Mouse (Mus musculus) lung, embryonic 14.5 days (tissue): ENCODE measurements at regions not wholly inside any gene's neighbourhood (a gene's known extent, or its start where the extent isn't known, plus 50 kb on each side); places are given as distances from the start of the nearest gene placed in this dataset.
"Not testable (repeated sequence)": the region's sequence is repeated elsewhere in the genome, so short reads cannot be mapped to it uniquely, and the experiment has no call there.

Experiments
- ATAC-seq: fragments of 200-750 bp; cut with Nextera tagmentation; 2 replicates; pipeline ENCODE4 v1.8.0; 2017; ENCODE audit warnings: mild to moderate bottlenecking, moderate TSS enrichment, moderate library complexity; ENCODE audit not compliant: insufficient read depth
- DNase-seq: peaks from one replicate; pipeline ENCODE4 v3.0.0-alpha.2; 2015
- H3K27ac ChIP-seq: fragments of 300-500 bp; sonication (generic); 2 replicates; pipeline ENCODE4 v1.5.1; 2014; ENCODE audit warnings: low read depth, mild to moderate bottlenecking, moderate library complexity
- H3K27me3 ChIP-seq: fragments of 300-500 bp; sonication (generic); 2 replicates; pipeline ENCODE4 v1.6.1; 2014; ENCODE audit warnings: low read length, control low read depth; ENCODE audit not compliant: insufficient read depth
- H3K36me3 ChIP-seq: fragments of 300-500 bp; sonication (generic); 2 replicates; pipeline ENCODE4 v1.6.1; 2014; ENCODE audit warnings: control low read depth; ENCODE audit not compliant: insufficient read depth
- H3K4me1 ChIP-seq: fragments of 300-500 bp; sonication (generic); 2 replicates; pipeline ENCODE4 v1.6.1; 2014; ENCODE audit warnings: antibody characterized with exemption, control low read depth; ENCODE audit not compliant: insufficient read depth
- H3K4me2 ChIP-seq: fragments of 300-500 bp; sonication (generic); 2 replicates; pipeline ENCODE4 v1.6.1; 2014; ENCODE audit warnings: mild to moderate bottlenecking
- H3K4me3 ChIP-seq: fragments of 300-500 bp; sonication (generic); 2 replicates; pipeline ENCODE4 v1.5.1; 2014; ENCODE audit warnings: low read depth, low read length
- H3K9ac ChIP-seq: fragments of 300-500 bp; sonication (generic); 2 replicates; pipeline ENCODE4 v1.6.1; 2014
- H3K9me3 ChIP-seq: fragments of 300-500 bp; sonication (generic); 2 replicates; pipeline ENCODE4 v1.6.1; 2016; ENCODE audit warnings: low read depth, low read length, control low read depth
- CTCF ChIP-seq: IDR thresholded peaks from 2 replicates; pipeline ENCODE4 v1.5.1; 2016; ENCODE audit warnings: antibody characterized with exemption, low read depth
- WGBS: fragments of 180-500 bp; shearing (Covaris S2); extraction: QIAGEN DNeasy Blood & Tissue Kit; methylation state at CpG from one replicate; pipeline ENCODE4 v1.1.7; 2014; 5-methylcytosine and 5-hydroxymethylcytosine counted together

GRCm38 (mm10) chr10:96264866-96265265 lies 128.5 kb downstream of the Gm5426 start:
- DNase-seq (peak; percentile 84), ATAC-seq (peak; percentile 87)
- Histone ChIP-seq H3K27me3 (no peaks in the 10 kb centered on the region), H3K4me3 (no peak overlapping the region), H3K9me3 (no peaks in the 10 kb centered on the region), H3K9ac (no peak overlapping the region), H3K4me1 (peaks cover 23% of the 10 kb centered on the region), H3K4me2 (peak overlapping the region; percentile 23; the same call in 1 of the 2 replicates), H3K27ac (peak overlapping the region; percentile 85), H3K36me3 (no peaks in the 10 kb centered on the region)
- no peak for TF ChIP-seq CTCF
- 32% methylated on average over 4 of the region's 4 CpGs for WGBS

- Histone ChIP-seq H3K36me3 (no peaks in the 10 kb centered on the region), H3K4me2 (no peak overlapping the region), H3K27ac (peak overlapping the region; percentile 85), H3K9ac (no peak overlapping the region), H3K9me3 (no peaks in the 10 kb centered on the region), H3K4me1 (peaks cover 23% of the 10 kb centered on the region), H3K4me3 (no peak overlapping the region), H3K27me3 (no peaks in the 10 kb centered on the region)
- 52% methylated on average over 9 of the region's 9 CpGs for WGBS
- no peak for DNase-seq
- TF ChIP-seq CTCF = no peak
- no peak for ATAC-seq
These were observed 129.8 kb downstream of the Gm5426 start for GRCm38 (mm10) chr10:96266100-96266735.

- Histone ChIP-seq H3K4me1 (peaks cover 23% of the 10 kb centered on the region), H3K36me3 (no peaks in the 10 kb centered on the region), H3K27ac (no peak overlapping the region), H3K4me3 (no peak overlapping the region), H3K27me3 (no peaks in the 10 kb centered on the region), H3K4me2 (no peak overlapping the region), H3K9ac (no peak overlapping the region), H3K9me3 (no peaks in the 10 kb centered on the region)
- 80% methylated on average over 4 of the region's 4 CpGs for WGBS
- ATAC-seq (no peak), DNase-seq (no peak)
- TF ChIP-seq CTCF = no peak
These were observed 131.2 kb downstream of the Gm5426 start for GRCm38 (mm10) chr10:96267603-96268002.

GRCm38 (mm10) chr10:96273607-96274365 lies 137.4 kb downstream of the Gm5426 start:
- WGBS = 80% methylated on average over 7 of the region's 7 CpGs
- Histone ChIP-seq H3K9ac (no peak overlapping the region), H3K27me3 (no peaks in the 10 kb centered on the region), H3K4me3 (no peak overlapping the region), H3K9me3 (no peaks in the 10 kb centered on the region), H3K27ac (no peak overlapping the region), H3K4me2 (no peak overlapping the region), H3K36me3 (no peaks in the 10 kb centered on the region), H3K4me1 (no peaks in the 10 kb centered on the region)
- TF ChIP-seq CTCF = no peak
- DNase-seq = no peak
- ATAC-seq = no peak

GRCm38 (mm10) chr10:96280149-96280548 lies 143.7 kb downstream of the Gm5426 start:
- no peak overlapping the region for H3K4me3 ChIP-seq
- ATAC-seq = peak; percentile 35; the same call in 1 of the 2 replicates
- H3K4me2 ChIP-seq = no peak overlapping the region
- peak; percentile 80 for DNase-seq
- WGBS = 45% methylated on average over 6 of the region's 6 CpGs
- TF ChIP-seq CTCF = no peak
- H3K36me3 ChIP-seq = no peaks in the 10 kb centered on the region
- H3K4me1 ChIP-seq = no peaks in the 10 kb centered on the region
- no peak overlapping the region for H3K9ac ChIP-seq
- H3K27me3 ChIP-seq = no peaks in the 10 kb centered on the region
- no peaks in the 10 kb centered on the region for H3K9me3 ChIP-seq
- 0 out of 2 replicates have a peak overlapping the region, but pooled peaks have one; percentile 52 for H3K27ac ChIP-seq

GRCm38 (mm10) chr10:96285407-96286093 lies 149.1 kb downstream of the Gm5426 start:
- DNase-seq (no peak), ATAC-seq (no peak)
- H3K27me3 ChIP-seq = no peaks in the 10 kb centered on the region
- no peak overlapping the region for H3K4me2 ChIP-seq
- no peaks in the 10 kb centered on the region for H3K36me3 ChIP-seq
- no peak overlapping the region for H3K9ac ChIP-seq
- no peaks in the 10 kb centered on the region for H3K4me1 ChIP-seq
- no peak overlapping the region for H3K4me3 ChIP-seq
- no peaks in the 10 kb centered on the region for H3K9me3 ChIP-seq
- TF ChIP-seq CTCF = no peak
- no peak overlapping the region for H3K27ac ChIP-seq
- 73% methylated on average over 10 of the region's 10 CpGs for WGBS

GRCm38 (mm10) chr10:96286094-96286485 lies 149.7 kb downstream of the Gm5426 start:
- ATAC-seq (no peak), DNase-seq (no peak)
- H3K9ac ChIP-seq = no peak overlapping the region
- no peak overlapping the region for H3K4me3 ChIP-seq
- no peaks in the 10 kb centered on the region for H3K4me1 ChIP-seq
- no peaks in the 10 kb centered on the region for H3K9me3 ChIP-seq
- no peak overlapping the region for H3K4me2 ChIP-seq
- WGBS = 68% methylated on average over 2 of the region's 2 CpGs
- H3K36me3 ChIP-seq = no peaks in the 10 kb centered on the region
- TF ChIP-seq CTCF = no peak
- no peaks in the 10 kb centered on the region for H3K27me3 ChIP-seq
- no peak overlapping the region for H3K27ac ChIP-seq

GRCm38 (mm10) chr10:96289005-96289404 lies 152.6 kb downstream of the Gm5426 start:
- DNase-seq, H3K9ac ChIP-seq, H3K4me3 ChIP-seq, H3K9me3 ChIP-seq, ATAC-seq, H3K27me3 ChIP-seq, H3K4me1 ChIP-seq, H3K27ac ChIP-seq, H3K36me3 ChIP-seq, H3K4me2 ChIP-seq: not testable (repeated sequence)
